Mouse (Mus musculus): ENCODE data around the gene Rrh. TPM values are rescaled to one million over a fixed set of nuclear protein-coding genes. Genes with fewer than 3 reads are reported as not detected.
A peak's percentile ranks its signal among the peaks of the same experiment; 100 is the strongest.

Gene Rrh
- total RNA-seq (2021) = 1 to 10 TPM in 1 of 2 experiments, under 1 TPM in 1; 0.79 to 1.0 TPM

GRCm38 (mm10) chr3:129822206-129822775 lies at the start of gene Rrh:
Gene Rrh, minus strand, starts transcription at chr3:129822587.
- intact Hi-C loops (cut with DNase I) = loop anchor here (5.0 to 10.0 kb wide), 2 partner anchors 173 to 250 kb away; no protein-coding TSS in a partner anchor
- no peak for DNase-seq (ENCODE audit: extremely low spot score in 1 of 2, low spot score in 2 of 2)

GRCm38 (mm10) chr3:129863698-129864097 lies 41.3 kb upstream of the Rrh start:
- intact Hi-C loops (cut with DNase I) = no loop called here

GRCm38 (mm10) chr3:129862592-129862991 lies 40.2 kb upstream of the Rrh start:
- intact Hi-C loops (cut with DNase I) = no loop called here
- no peak for DNase-seq (ENCODE audit: extremely low spot score in 1 of 2, low spot score in 2 of 2)

More at GRCm38 (mm10) chr3:129863698-129864097, 41.3 kb upstream of the Rrh start:
- DNase-seq (ENCODE audit: extremely low spot score in 1 of 2, low spot score in 2 of 2) = peak in 1 of 2 experiments; percentile 43

- intact Hi-C loops (cut with DNase I) = no loop called here
These were observed 24.5 kb upstream of the Rrh start for GRCm38 (mm10) chr3:129846846-129847245.

GRCm38 (mm10) chr3:129845868-129846267 lies 23.5 kb upstream of the Rrh start:
- intact Hi-C loops (cut with DNase I) = no loop called here
- no peak for DNase-seq (ENCODE audit: extremely low spot score in 1 of 2, low spot score in 2 of 2)

More at GRCm38 (mm10) chr3:129846846-129847245, 24.5 kb upstream of the Rrh start:
- DNase-seq (ENCODE audit: extremely low spot score in 1 of 2, low spot score in 2 of 2) = no peak

GRCm38 (mm10) chr3:129838017-129838416 lies 15.6 kb upstream of the Rrh start:
- no peak for DNase-seq (ENCODE audit: extremely low spot score in 1 of 2, low spot score in 2 of 2)
- intact Hi-C loops (cut with DNase I) = no loop called here

- DNase-seq (ENCODE audit: extremely low spot score in 1 of 2, low spot score in 2 of 2) = no peak
- intact Hi-C loops (cut with DNase I) = no loop called here
These were observed 14.6 kb upstream of the Rrh start for GRCm38 (mm10) chr3:129836965-129837364.

- no peak for DNase-seq (ENCODE audit: extremely low spot score in 1 of 2, low spot score in 2 of 2)
- intact Hi-C loops (cut with DNase I) = no loop called here
These were observed 13.8 kb upstream of the Rrh start for GRCm38 (mm10) chr3:129836051-129836697.

GRCm38 (mm10) chr3:129835388-129835934 lies 13.1 kb upstream of the Rrh start, which contains the start of gene Cfi:
Gene Cfi, plus strand, starts transcription at chr3:129835884.
- DNase-seq (ENCODE audit: extremely low spot score in 1 of 2, low spot score in 2 of 2) = peak in 1 of 2 experiments; percentile 26
- intact Hi-C loops (cut with DNase I) = no loop called here

GRCm38 (mm10) chr3:129831035-129831568 lies 8.7 kb upstream of the Rrh start, which contains the start of gene Gar1:
Gene Gar1, minus strand, starts transcription at chr3:129831396.
- DNase-seq (ENCODE audit: extremely low spot score in 1 of 2, low spot score in 2 of 2) = peak; percentile 94 to 98
- intact Hi-C loops (cut with DNase I) = loop anchor here (5.0 kb wide), 1 partner anchor 46 kb away; the partner anchor contains the start of gene Pla2g12a

- DNase-seq (ENCODE audit: extremely low spot score in 1 of 2, low spot score in 2 of 2) = peak in 1 of 2 experiments; percentile 73
- intact Hi-C loops (cut with DNase I) = loop anchor here (5.0 kb wide), 1 partner anchor 47 kb away; the partner anchor contains the start of gene Pla2g12a
These were observed 8.2 kb upstream of the Rrh start for GRCm38 (mm10) chr3:129830626-129831025.

- no peak for DNase-seq (ENCODE audit: extremely low spot score in 1 of 2, low spot score in 2 of 2)
- intact Hi-C loops (cut with DNase I) = loop anchor here (10.0 kb wide), 1 partner anchor 167 kb away; no protein-coding TSS in a partner anchor
These were observed 5.3 kb upstream of the Rrh start for GRCm38 (mm10) chr3:129827691-129828090.

- intact Hi-C loops (cut with DNase I) = loop anchor here (10.0 kb wide), 1 partner anchor 168 kb away; no protein-coding TSS in a partner anchor
These were observed 4.3 kb upstream of the Rrh start for GRCm38 (mm10) chr3:129826691-129827090.

GRCm38 (mm10) chr3:129824891-129825290 lies 2.5 kb upstream of the Rrh start:
- intact Hi-C loops (cut with DNase I) = loop anchor here (5.0 to 10.0 kb wide), 2 partner anchors 170 to 247 kb away; no protein-coding TSS in a partner anchor
- DNase-seq (ENCODE audit: extremely low spot score in 1 of 2, low spot score in 2 of 2) = no peak

More at GRCm38 (mm10) chr3:129826691-129827090, 4.3 kb upstream of the Rrh start:
- no peak for DNase-seq (ENCODE audit: extremely low spot score in 1 of 2, low spot score in 2 of 2)

GRCm38 (mm10) chr3:129824146-129824545 lies 1.8 kb upstream of the Rrh start:
- intact Hi-C loops (cut with DNase I) = loop anchor here (5.0 to 10.0 kb wide), 2 partner anchors 171 to 248 kb away; no protein-coding TSS in a partner anchor
- DNase-seq (ENCODE audit: extremely low spot score in 1 of 2, low spot score in 2 of 2) = no peak

GRCm38 (mm10) chr3:129823293-129823692 lies 906 bp upstream of the Rrh start:
- intact Hi-C loops (cut with DNase I) = loop anchor here (5.0 to 10.0 kb wide), 2 partner anchors 172 to 249 kb away; no protein-coding TSS in a partner anchor
- DNase-seq (ENCODE audit: extremely low spot score in 1 of 2, low spot score in 2 of 2) = no peak

GRCm38 (mm10) chr3:129821736-129822135 lies 651 bp downstream of the Rrh start:
- intact Hi-C loops (cut with DNase I) = loop anchor here (5.0 to 10.0 kb wide), 2 partner anchors 173 to 251 kb away; no protein-coding TSS in a partner anchor
- DNase-seq (ENCODE audit: extremely low spot score in 1 of 2, low spot score in 2 of 2) = no peak

- intact Hi-C loops (cut with DNase I) = loop anchor here (5.0 to 10.0 kb wide), 2 partner anchors 174 to 251 kb away; no protein-coding TSS in a partner anchor
- DNase-seq (ENCODE audit: extremely low spot score in 1 of 2, low spot score in 2 of 2) = no peak
These were observed 1.5 kb downstream of the Rrh start for GRCm38 (mm10) chr3:129820847-129821246.

- intact Hi-C loops (cut with DNase I) = no loop called here
- DNase-seq (ENCODE audit: extremely low spot score in 1 of 2, low spot score in 2 of 2) = no peak
These were observed 18.6 kb downstream of the Rrh start, which contains the start of gene Lrit3 for GRCm38 (mm10) chr3:129803765-129804164. Gene Lrit3, minus strand, starts transcription at chr3:129804030.

All from left cerebral cortex, postnatal 10 days (tissue).